Mouse (Mus musculus): ENCODE measurements around the gene Mrps14. TPM values are rescaled to one million over a fixed set of nuclear protein-coding genes. Genes with fewer than 3 reads are reported as not detected.

Gene Mrps14
- 10 to 100 TPM; 74.2 to 76.1 TPM for total RNA-seq (2021)
- long read RNA-seq, experiment 1, transcript Mrps14-203 (3 exons, 2,999 nt) = major isoform, 413 of 431 reads
- long read RNA-seq, experiment 1, partial matches to known transcripts = 5 of 431 reads
- long read RNA-seq, experiment 1, other reads (novel, unspliced or antisense) = 12 of 431 reads
- long read RNA-seq, experiment 2, transcript Mrps14-203 (3 exons, 2,999 nt) = major isoform, 258 of 266 reads
- long read RNA-seq, experiment 2, partial matches to known transcripts = 1 of 266 reads
- long read RNA-seq, experiment 2, other reads (novel, unspliced or antisense) = 7 of 266 reads

DNA sequence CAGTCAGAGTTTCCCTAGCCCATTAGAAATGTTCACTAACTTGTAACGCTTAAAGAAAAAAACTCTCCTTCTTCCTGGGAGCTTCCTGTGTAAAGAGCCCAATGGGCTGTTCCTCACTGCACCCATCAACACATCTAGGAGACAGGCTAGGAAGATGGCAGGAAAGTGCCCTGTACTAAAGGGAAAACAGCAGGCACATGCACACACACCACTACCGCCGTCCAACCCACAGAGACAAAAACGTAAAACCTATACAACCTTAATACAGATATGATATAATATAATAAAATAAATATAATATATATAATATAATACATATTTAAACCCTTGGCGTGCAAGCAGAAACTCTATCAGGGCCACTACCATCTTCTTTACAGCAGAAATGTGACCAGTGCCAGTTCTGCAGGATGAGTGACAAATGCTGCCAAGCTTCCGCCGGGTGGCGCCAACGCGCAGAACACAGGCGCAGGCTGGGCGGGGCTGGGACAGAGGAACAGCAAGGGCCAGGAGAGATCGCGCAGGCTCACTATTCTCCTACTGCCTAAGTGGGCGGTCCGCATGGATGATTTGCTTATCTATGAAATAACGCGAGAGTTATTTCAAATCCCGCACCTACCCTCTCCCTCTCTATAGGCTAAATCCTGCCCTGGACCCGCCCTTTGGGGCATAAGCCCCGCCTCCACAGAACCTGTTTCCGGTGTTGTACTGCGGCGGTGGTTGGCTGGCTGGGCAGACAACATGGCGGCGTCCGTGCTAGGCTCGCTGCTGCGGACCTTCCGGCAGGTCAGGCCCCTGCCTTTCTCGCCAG is at the start of gene Mrps14:
Mrps14 (plus strand) TSS at position 687 of the 808 bp plus-strand sequence.
- peak; percentile 98 for DNase-seq

DNA sequence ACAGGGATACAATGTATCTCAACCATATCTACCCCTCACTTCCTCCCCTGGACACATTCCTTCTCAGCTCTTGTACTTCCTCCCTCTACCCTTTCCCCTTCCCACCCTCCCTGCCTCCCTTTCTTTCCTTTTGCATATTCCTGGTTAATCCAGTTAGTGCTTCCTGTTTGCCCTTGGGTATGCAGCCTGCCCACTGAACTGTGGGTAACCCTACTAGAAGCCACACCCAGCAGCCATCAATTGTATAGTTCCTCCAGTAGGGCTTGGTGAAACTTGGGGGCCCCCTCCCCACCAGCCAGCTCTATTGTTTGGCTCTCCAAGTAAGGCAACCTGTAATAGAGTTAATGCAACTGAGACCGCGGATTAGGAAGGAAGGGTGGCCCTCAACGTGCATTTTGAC is 49.4 kb upstream of the Mrps14 start:
- DNase-seq = no peak

DNA sequence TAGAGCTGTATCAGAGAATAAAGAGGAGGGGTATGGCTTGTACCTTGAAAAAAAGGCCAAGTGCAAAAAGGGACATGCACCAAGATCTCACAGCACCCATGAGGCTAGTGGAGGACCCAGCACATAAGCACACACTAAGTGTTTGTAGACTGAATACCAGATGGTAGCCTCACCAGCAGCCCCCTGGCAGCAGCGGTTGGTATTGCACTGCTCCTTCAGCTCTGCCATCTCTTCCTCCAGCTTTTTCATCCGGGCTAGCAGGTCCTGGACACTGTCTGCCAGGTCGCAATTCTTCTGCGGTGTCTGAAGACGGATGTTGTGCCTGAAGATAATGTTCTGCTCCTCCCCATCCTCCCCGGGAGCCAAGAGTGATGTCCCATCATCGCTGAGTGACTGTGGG is 47.7 kb upstream of the Mrps14 start:
- DNase-seq = no peak

DNA sequence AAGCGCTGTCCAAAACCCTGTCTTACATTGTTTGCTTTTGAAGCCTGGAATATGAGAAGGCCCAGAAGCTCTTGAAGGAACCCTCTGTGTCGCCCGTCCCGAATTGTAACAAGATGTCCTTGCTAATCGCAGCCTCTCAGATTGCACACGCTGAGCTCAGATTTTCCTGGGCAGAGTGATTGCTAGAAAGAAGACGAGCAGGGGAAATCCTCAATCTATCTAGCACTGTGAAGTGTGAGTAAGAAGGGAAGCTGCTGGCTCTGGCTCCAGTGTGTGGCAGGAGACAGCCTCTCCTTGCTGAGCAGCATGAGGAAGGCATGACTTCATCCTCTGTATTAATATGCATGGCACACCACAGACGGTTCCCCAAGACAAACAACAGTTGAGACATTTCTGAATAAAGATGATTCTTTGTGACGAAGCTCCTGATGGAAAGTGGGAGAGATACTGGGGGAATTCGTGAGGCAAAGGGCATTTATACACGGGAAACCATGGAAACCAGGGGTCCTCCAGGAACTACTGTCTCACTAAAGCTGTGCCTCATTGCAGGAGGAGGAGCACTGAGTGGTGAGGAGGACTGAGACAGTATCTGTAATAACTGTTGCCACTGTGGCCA is 45.6 kb upstream of the Mrps14 start:
- DNase-seq = no peak

DNA sequence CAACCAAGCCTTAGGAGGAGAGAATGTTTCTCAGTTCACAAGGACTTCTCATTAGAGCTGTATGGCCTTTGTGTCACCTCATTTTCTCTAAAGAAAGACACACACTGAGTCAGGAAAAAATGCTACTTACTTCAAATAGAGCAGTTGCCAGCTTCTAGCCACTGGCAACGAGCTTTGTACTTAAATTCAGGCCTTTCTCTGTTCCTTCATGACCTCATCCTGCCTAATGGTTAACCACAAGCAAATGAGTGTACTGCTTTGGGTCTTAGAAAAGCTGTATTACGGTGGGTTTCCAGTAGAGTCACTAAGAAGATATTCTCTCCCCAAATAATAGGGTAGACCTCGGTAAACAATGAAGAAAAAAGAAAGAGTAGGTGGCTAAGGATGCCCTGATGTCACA is 44.3 kb upstream of the Mrps14 start:
- no peak for DNase-seq

DNA sequence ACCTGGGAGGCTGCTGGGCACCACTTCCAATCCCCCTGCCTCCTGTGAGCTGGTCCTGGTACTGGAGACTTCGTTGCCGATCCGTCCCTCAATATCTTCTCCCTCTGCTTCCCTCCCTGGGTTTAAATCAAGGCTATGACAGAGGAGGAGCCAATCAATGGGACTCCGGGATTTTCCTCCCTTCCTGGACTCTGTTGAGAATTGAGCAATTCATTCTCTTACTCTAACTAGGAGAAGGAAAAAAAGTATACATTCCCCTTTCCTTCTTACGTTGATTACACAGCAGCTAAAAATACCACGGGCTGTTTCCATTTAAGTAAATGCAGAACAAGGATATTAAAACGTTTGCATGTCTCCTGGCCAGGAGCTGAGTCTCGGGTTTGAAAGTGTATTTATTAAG is 41.5 kb upstream of the Mrps14 start, which contains the start of gene Tnn:
Tnn (minus strand) TSS at position 101 of the 400 bp plus-strand sequence.
- no peak for DNase-seq

DNA sequence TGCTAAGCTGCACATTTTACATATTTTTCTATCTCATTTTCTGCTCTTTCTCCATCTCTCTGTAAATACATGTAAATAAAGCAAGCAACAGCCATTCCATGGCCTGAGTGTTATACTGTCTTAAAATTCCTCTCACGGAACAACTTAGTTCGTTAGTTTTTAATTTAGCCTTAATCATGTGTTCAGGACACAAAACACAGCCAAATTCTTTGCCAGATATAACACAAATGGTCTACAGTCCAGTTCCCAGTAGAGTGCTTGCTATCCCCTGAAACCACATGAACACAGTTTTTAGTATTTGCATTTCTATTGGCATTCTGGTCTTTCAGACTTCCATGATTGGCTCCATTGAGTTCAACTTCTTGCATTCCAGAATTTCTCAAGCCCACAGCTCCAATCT is 36.8 kb upstream of the Mrps14 start:
- no peak for DNase-seq

DNA sequence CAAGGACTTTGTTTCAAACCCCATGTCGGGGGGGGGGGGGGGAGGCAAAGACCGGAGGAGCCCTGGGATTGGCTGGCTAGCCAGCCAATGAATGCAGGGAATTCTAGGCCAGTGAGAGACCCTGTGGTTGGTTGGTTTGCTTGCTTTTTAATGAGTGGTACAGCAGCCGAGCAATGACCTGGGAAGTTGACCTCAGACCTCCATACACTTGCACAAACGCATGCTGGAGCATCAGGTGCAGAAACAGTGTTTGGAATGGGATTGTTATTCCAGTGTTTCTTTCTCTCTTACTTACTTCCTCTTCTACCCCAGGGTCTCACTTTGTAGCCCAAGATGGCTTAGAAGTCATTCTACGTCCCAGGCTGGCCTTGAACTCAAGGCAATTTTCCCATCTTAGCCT is 28.4 kb upstream of the Mrps14 start:
- DNase-seq = no peak

DNA sequence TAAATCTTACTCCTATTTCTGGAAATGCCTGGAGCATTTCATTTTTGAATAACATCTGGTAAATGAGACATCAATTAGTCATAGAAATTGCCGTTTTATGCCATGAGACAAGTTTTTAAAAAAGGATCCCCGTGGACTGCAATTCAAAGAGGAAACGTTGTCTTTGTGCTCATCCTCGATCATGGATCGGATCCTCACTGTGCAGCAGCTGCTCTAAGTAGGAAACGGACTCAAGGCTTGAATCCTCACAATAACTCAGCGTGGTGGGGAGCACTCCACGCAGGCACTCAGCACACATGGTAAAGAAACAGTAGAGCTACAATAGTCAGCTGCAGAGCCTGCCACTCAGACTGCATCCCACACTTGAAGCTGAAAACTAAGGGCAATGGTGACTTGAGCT is 18.1 kb upstream of the Mrps14 start:
- no peak for DNase-seq

DNA sequence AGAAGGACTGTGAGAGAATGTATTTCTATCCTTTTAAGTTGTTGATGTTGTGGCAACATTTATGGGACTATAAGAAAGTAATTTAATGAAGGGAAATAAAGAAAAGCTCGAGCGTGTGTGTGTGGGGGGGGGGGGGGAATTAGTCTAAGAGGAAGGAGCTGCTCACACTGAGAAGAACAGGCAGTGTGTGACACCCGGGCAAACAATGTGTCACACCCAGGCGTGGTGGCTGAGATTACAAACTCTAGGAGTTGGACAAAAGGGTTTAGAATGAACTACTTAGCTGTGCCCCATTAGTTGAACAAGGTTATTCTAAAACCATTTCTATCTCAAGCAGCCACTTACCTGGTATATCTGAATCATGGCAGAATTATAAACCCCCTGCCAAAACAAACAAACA is 13.8 kb upstream of the Mrps14 start:
- no peak for DNase-seq

DNA sequence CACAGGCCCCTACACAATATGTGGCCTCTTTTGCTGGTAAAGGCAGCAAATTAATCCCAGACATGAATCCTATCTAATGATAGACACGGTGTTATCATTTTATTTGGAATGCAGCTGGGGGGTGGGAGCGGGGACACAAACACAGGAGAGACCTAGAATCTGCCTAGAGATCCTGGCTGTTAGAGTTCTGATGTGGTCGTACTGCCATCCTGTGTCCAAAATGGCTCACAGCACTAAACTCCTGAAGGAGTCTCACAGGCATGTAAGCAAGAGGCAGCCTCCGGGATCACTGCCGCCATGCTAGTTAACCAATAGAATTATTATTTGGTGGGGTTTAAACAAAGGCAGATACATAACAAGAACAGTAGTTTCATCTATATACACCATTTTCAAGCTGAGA is 10.5 kb upstream of the Mrps14 start:
- no peak for DNase-seq

DNA sequence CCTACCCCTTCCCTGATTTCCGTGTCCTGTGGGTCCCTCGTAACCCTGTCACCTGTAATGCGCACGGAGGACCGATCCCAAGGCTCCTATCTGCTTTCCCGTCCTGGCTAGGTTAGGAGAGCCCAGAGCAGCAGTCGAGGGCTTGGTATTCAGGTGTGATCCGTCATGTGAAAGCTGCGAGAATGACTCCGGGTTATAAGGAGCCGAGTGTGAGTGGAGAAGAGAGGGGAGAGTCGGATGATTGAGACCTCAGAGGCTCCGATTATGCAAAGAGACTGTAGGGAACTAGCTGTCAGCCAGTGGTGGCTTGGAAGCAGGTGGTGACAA is 285 bp downstream of the Mrps14 start:
- DNase-seq = no peak

DNA sequence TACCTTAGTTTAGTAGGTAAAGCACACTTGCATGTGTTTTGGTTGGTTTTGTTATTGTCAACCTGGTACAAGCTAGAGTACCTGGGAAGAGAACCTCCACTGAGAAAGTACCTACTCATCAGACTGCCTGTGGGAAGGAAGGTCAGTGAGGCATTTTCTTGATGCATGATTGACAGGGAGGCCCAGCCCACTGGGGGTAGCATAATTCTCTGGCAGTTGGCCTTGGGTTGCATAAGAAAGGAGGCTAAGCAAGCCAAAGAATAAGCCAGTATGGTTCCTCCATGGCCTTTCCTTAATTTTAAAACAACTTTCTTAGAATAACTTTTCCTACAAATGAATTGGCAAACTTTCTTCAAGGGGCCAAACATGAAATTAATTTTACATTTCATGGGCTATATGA is 10.5 kb downstream of the Mrps14 start:
- no peak for DNase-seq

DNA sequence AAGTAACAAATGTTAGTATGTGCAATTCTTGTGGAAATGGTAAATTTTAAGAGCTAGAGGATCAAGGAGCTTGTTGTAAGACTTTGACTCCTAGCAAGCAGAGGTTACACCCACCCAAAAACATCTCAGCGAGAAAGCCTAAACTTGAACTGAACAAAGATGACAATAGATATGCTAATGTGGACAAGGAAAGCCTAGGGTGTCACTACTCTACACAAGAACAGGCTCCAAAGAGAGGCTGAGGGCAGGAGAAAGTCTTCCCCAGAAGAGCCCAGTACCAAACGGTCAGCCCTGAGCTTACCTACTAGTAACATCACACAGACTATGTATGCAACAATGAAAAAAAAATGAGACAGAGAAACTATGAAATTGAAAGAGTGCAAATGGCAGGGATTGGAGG is 14.8 kb downstream of the Mrps14 start:
- no peak for DNase-seq

DNA sequence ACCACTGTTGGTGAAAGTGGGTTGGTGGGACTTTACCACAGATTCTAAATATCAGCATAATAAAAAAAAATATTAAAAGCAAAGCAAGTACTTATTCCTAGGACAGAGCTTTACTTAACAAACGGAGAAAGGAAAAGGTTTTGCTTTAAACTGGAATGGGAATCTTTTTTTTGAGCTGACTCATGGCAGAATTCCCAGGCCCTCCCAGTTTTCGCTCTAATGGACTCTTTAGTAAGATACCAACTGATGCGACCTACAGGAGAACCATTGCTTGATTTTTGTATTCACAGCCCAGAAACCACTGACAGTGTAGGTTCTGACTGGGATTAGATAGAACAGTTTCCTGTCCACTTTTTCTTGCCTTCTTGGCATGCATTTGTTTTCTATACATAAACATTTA is 15.6 kb downstream of the Mrps14 start:
- DNase-seq = no peak

DNA sequence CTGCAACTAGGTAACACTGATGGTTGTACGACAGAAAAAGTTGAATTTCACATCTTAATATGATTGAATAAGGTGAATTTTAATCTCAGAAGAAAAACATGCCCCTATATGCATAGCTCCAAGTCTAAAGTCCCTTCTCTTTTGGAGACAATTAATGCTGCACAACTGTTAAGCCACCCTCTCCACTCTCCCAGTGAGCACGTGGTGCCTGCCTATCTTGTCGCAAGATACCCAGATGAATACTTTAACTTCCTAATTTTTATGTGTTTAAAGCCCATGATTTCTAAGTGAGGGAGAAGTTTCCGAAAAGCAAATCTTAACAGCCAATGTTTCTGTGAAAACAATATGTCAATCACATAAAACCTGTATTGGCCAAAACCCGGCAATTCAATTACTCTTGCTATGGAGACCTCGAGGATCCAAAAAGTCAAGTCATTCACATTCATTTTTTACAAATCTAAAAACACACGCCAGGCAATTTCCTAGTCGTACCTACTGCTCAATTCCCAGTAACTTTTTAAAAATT is 16.6 kb downstream of the Mrps14 start:
- DNase-seq = no peak

DNA sequence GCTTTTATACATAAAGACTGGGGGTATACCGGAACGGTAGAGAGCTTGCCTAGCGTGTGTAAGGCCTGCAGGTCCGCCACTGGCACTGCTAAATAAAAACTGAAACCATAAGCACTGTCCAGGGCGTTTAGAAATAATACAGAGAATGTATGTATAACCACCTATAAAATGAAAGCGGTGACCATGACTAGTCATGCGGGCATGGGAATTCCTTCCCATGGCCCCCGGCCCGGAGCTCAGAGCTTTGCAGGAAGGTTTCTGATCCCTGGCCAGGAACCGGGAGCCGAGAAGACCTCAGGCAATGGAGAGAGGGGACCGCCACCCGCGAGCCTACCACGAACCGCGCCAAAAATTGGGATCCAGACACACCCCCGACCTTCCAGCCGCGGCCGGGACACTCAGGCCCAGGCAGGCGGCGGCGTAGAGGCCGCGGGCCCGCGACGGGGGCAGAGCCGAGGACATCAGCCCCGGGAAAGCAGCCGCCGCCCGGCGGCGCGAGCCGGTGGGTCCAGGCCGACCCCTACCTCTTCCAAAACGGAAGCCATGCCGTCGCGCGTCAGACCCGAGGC is 17.2 kb downstream of the Mrps14 start:
- DNase-seq = no peak

DNA sequence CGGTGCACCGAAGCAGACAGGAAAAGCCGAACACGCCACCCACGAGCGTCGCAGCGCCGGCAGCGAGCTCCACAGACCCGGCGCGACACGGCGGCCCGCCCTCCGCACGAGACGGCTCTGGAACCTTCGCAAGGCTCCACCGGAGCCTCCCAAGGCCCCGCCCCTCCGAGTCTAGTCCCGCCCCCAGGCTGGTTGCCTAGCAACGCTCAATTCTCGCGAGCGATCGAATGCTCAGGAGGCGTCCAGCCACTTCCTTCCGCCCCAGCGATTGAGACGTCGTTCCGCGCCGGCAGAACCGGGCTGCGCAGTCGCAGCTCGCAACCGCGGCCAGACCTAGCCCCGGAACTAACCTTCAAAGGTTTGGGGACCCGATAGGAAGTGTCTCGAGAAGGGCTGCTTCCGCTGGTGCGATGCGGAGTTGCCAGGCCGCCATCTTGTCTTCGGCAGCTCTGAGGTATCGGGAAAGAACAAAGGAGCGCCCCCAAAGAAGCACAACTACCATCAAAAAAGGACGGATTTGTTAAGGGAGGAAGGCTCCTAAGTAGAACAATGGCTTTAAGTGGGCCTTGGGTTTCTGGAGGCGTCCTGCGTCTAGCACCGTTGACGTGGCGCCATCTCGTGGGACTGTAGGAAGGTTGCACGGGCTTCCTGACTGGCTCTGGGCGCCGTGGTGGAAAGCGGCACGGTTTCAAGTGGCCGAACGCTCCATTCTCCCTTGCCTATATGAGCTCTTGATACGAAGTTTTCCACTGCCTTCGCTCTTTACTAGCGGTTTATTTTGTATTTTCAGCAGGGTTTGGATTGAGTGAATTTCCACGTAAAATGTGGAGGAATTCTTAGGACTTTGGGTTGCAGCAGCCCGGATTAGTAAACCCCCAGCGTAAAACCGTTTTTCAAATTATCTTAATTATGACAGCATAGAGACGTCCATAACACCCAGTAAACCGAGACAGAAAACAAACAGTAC is 18.0 kb downstream of the Mrps14 start, which contains the start of gene Cacybp:
Cacybp (minus strand) TSS at position 173 of the 967 bp plus-strand sequence.
- peak; percentile 99 for DNase-seq

DNA sequence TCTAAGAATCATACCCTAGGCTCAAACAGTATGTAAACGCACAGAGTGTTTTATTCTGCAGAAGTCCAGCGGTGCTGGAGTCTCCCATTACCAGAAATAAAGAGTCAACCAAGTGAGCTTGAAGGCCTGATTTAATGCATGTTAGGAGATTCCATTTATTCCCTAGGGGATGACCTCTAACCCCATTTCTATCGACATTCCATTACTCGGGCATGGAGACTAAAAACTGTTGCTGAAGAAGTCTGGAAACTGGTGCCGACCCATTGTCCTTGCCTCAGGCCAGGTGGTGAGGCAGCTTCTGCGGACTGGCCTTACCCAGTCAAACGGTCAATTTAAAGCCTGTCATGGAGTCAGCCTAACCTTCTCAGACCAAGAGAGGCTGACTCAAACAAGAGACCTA is 19.2 kb downstream of the Mrps14 start:
- no peak for DNase-seq

DNA sequence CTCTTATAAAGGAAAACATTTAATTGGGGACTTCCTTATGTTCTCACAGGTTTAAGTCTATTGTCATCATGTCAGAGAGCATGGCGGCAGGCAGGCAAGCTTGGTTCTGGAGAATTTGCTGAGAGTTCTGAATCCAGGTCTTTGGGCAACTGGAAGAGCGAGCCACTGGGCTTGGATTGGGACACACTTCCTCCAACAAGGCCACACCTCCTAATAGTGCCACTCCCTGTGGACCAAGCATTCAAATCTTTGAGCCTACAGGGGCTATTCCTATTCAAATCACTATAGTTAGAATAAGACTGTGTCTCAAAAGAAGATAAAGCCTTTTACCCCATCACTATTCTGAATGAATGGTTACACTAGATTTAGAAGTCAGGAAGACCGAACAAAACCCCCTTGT is 22.9 kb downstream of the Mrps14 start:
- DNase-seq = no peak

DNA sequence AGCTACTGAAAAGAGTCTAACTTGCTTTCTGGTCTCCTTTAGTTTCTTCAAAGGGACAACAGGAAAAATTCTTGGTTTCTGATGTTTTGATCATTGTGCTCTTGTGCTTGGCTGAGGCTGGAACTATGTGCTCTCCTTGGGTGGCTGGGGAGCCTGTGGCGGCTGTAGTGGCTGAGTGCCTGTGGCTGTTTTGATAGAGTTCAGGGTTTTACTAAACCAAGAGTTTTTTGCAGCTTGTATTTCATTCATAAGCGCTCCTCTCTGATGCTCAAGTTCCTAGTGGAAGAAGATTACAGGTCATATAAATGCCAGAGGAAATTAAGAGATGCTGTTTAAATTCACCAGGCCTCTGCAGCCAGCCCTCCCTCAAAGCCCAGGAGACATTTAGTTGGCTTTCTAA is 29.1 kb downstream of the Mrps14 start:
- no peak for DNase-seq

DNA sequence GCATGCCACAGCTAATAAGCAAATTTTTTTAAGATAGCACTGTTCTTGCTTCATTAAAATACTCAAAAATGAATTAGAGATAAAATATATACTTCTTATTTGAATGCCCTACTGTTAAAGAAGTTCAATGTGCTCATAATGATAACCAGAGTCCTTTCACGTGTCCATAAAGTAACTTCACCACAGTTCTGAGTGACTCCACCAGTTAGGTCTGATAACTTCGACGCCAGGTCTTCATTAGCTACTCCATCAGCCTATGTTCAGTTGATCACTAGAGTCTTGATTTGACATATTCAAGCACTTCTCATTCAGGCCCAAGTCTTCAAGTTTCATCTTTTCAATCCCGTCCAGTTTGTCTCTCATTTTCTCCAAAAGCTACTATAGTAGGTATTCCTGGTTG is 32.2 kb downstream of the Mrps14 start:
- no peak for DNase-seq
